Mouse (Mus musculus) megakaryocyte, adult 5-6 weeks (primary cell): ENCODE data around the gene Myo1e. TPM values are rescaled to one million over a fixed set of nuclear protein-coding genes. Genes with fewer than 3 reads are reported as not detected.

ENCODE experiments used
- ATAC-seq: 2 replicates; pipeline ENCODE4 v1.8.0; 2016; ENCODE audit warnings: mild to moderate bottlenecking, inconsistent platforms; ENCODE audit not compliant: poor library complexity, severe bottlenecking
- total RNA-seq, 2 experiments: library from RNA; stranded (forward) in 1 of 2; stranded (reverse) in 1 of 2; fragments of 153-499, 151-499 nt in 1 of 2; fragments of 221-1000, 200-1000 nt in 1 of 2; gene quantifications; 2 replicates each; pipeline versions ENCODE4 v1.2.3 to v1.2.4; 2015 to 2017

The Myo1e gene
- total RNA-seq, 2 experiments from 2014 or later, result 0.51 TPM; not detected in 1

- ATAC-seq, result no peak
Measured at GRCm38 (mm10) chr9:70401937-70402539, 194.9 kb downstream of the Myo1e start.

- no peak for ATAC-seq
Measured at GRCm38 (mm10) chr9:70406596-70406995, 199.4 kb downstream of the Myo1e start.

GRCm38 (mm10) chr9:70408791-70409190 is 201.6 kb downstream of the Myo1e start:
- ATAC-seq, result no peak

GRCm38 (mm10) chr9:70409743-70410142 is 202.6 kb downstream of the Myo1e start:
- ATAC-seq, result no peak

GRCm38 (mm10) chr9:70410668-70411067 is 203.5 kb downstream of the Myo1e start:
- no peak for ATAC-seq

GRCm38 (mm10) chr9:70413038-70413437 is 205.9 kb downstream of the Myo1e start:
- ATAC-seq, result no peak

- ATAC-seq, result peak; percentile 70
Measured at GRCm38 (mm10) chr9:70416412-70416811, 209.3 kb downstream of the Myo1e start.

- peak; percentile 99 for ATAC-seq
Measured at GRCm38 (mm10) chr9:70421257-70422056, 214.3 kb downstream of the Myo1e start, which contains the start of gene Ccnb2. Gene Ccnb2, minus strand, starts transcription at chr9:70421547.

GRCm38 (mm10) chr9:70422661-70423060 is 215.5 kb downstream of the Myo1e start:
- no peak for ATAC-seq

- no peak for ATAC-seq
Measured at GRCm38 (mm10) chr9:70439959-70440358, 232.8 kb downstream of the Myo1e start.

- ATAC-seq, result no peak
Measured at GRCm38 (mm10) chr9:70449072-70449471, 241.9 kb downstream of the Myo1e start.

Other genes with a start within 250 kb of the Myo1e start
- gene Bnip2, start 217.9 kb upstream of the Myo1e start, total RNA-seq (2015), result 123 and 131 TPM in 2 replicates
- gene Bnip2, start 217.9 kb upstream of the Myo1e start, total RNA-seq (2017), result 196 and 207 TPM in 2 replicates
- 117 and 126 TPM in 2 replicates for gene Gtf2a2, start 194.8 kb upstream of the Myo1e start, total RNA-seq (2015)
- gene Gtf2a2, start 194.8 kb upstream of the Myo1e start, total RNA-seq (2017), result 121 and 130 TPM in 2 replicates
- gene Gcnt3, start 169.3 kb upstream of the Myo1e start, total RNA-seq (2015), result not detected in 2 replicates
- not detected in 2 replicates for gene Gcnt3, start 169.3 kb upstream of the Myo1e start, total RNA-seq (2017)
- gene Fam81a, start 64.8 kb upstream of the Myo1e start, total RNA-seq (2015), result not detected in 2 replicates
- 0.07 TPM in 1 of 2 replicates, not detected in the other for gene Fam81a, start 64.8 kb upstream of the Myo1e start, total RNA-seq (2017)
- gene Ccnb2, start 214.2 kb downstream of the Myo1e start, total RNA-seq (2015), result 176 and 191 TPM in 2 replicates
- gene Ccnb2, start 214.2 kb downstream of the Myo1e start, total RNA-seq (2017), result 126 and 128 TPM in 2 replicates